8 mouse cellular contexts compared by ENCODE assay signal in genomic region chr2:156853584-156853983, GRCm38 (mm10). TPM values are rescaled to one million over a fixed set of nuclear protein-coding genes. Genes with fewer than 3 reads are reported as not detected.
DNase-seq lines count a peak whose midpoint lies in the region; ATAC-seq and TF ChIP-seq lines count a peak whose summit lies in the region.
"Not testable (repeated sequence)": the region's sequence is repeated elsewhere in the genome, so short reads cannot be mapped to it uniquely, and the experiment has no call there.
"Had no signal": no experiment of that assay in that cellular context is flagged by ENCODE, and none has a peak within 500 bp of the region (broad histone marks: within the 10 kb centered on the region; RNA-seq: fewer than 3 reads in every experiment).

No protein-coding gene starts in this region.

- not testable (repeated sequence) for TF ChIP-seq EP300 in lung, postnatal 0 days (IDR thresholded peaks at IDR 0.05)

- H3K9ac ChIP-seq in forebrain, embryonic 12.5 days; hindbrain, embryonic 16.5 days (ENCODE audit: low read depth, low read length); limb, embryonic 15.5 days; lung, postnatal 0 days (replicated peaks; ENCODE audit: low read depth): not testable (repeated sequence)

- not testable (repeated sequence) for H3K4me3 ChIP-seq in cerebellum, adult 2 months (replicated peaks; ENCODE audit: insufficient read depth, low read depth, low read length); forebrain, embryonic 12.5 days (replicated peaks); hindbrain, embryonic 16.5 days (ENCODE audit: low read length); limb, embryonic 15.5 days; lung, postnatal 0 days (ENCODE audit: low read depth, low read length)

- TF ChIP-seq CTCF in cerebellum, adult 2 months (IDR thresholded peaks at IDR 0.05; ENCODE audit: borderline replicate concordance, insufficient read depth, low read depth, low read length); lung, postnatal 0 days (IDR thresholded peaks at IDR 0.05): not testable (repeated sequence)

- 10% methylated on average over 9 of the region's 13 CpGs for WGBS in cerebellum, adult 2 months
- WGBS in forebrain, embryonic 12.5 days = 85% methylated on average over 9 of the region's 13 CpGs
- 49% methylated on average over 8 of the region's 13 CpGs for WGBS in hindbrain, embryonic 16.5 days
- WGBS in limb, embryonic 15.5 days = 46% methylated on average over 9 of the region's 13 CpGs
- 72% methylated on average over 8 of the region's 13 CpGs for WGBS in lung, postnatal 0 days

- DNase-seq in cerebellum, adult 2 months = peak; percentile 22 to 45
- peak; percentile 41 for DNase-seq in kidney, adult 9 months
- not testable (repeated sequence) for DNase-seq in lung, postnatal 0 days (ENCODE audit: low spot score)

- H3K4me1 ChIP-seq in cerebellum, adult 2 months (ENCODE audit: control insufficient read depth, insufficient read depth, low read length); forebrain, embryonic 12.5 days; hindbrain, embryonic 16.5 days (ENCODE audit: control insufficient read depth, insufficient read depth, low read depth, low read length); lung, postnatal 0 days (ENCODE audit: insufficient read depth, low read depth, low read length): not testable (repeated sequence)
- H3K4me1 ChIP-seq in limb, embryonic 15.5 days = peaks cover 20% of the 10 kb centered on the region

- TF ChIP-seq POLR2A in cerebellum, adult 2 months (IDR thresholded peaks at IDR 0.05; ENCODE audit: borderline replicate concordance, insufficient read depth, low read length) = not testable (repeated sequence)

- H3K27ac ChIP-seq in cerebellum, adult 2 months (ENCODE audit: insufficient read depth, low read length); forebrain, embryonic 12.5 days; hindbrain, embryonic 16.5 days (ENCODE audit: low read depth, low read length); limb, embryonic 15.5 days; lung, postnatal 0 days (ENCODE audit: low read length): not testable (repeated sequence)

- H3K27me3 ChIP-seq in cerebellum, adult 2 months (ENCODE audit: control insufficient read depth, insufficient read depth, low read length); forebrain, embryonic 12.5 days; hindbrain, embryonic 16.5 days (replicated peaks; ENCODE audit: control insufficient read depth, insufficient read depth, low read length); limb, embryonic 15.5 days; lung, postnatal 0 days (replicated peaks; ENCODE audit: insufficient read depth, low read length): not testable (repeated sequence)

- not testable (repeated sequence) for H3K9me3 ChIP-seq in forebrain, embryonic 12.5 days; hindbrain, embryonic 16.5 days (ENCODE audit: control insufficient read depth, low read length); limb, embryonic 15.5 days; lung, postnatal 0 days (ENCODE audit: low read length)

- peaks cover 67% of the 10 kb centered on the region for H3K36me3 ChIP-seq in forebrain, embryonic 12.5 days (replicated peaks)
- not testable (repeated sequence) for H3K36me3 ChIP-seq in hindbrain, embryonic 16.5 days (ENCODE audit: control insufficient read depth, insufficient read depth, low read length); lung, postnatal 0 days (ENCODE audit: insufficient read depth, low read length)
- H3K36me3 ChIP-seq in limb, embryonic 15.5 days = peaks cover 44% of the 10 kb centered on the region

- H3K4me2 ChIP-seq in forebrain, embryonic 12.5 days; hindbrain, embryonic 16.5 days (ENCODE audit: low read length); limb, embryonic 15.5 days; lung, postnatal 0 days (replicated peaks; ENCODE audit: low read depth, low read length): not testable (repeated sequence)

- ATAC-seq in forebrain, embryonic 12.5 days (ENCODE audit: low FRiP score) = 0 out of 2 replicates have a peak, but pooled peaks have one; percentile 27
- 0 out of 2 replicates have a peak, but pooled peaks have one; percentile 31 for ATAC-seq in frontal cortex, adult (ENCODE audit: low TSS enrichment)
- ATAC-seq in hindbrain, embryonic 16.5 days = peak; percentile 38; the same call in 1 of the 2 replicates
- ATAC-seq in limb, embryonic 15.5 days (ENCODE audit: insufficient number of reproducible peaks, low FRiP score, low TSS enrichment, low read depth) = 0 out of 2 replicates have a peak, but pooled peaks have one; percentile 21
- ATAC-seq in lung, postnatal 0 days = peak; percentile 27; the same call in 1 of the 2 replicates

RNA-seq across cellular contexts. Expression of gene 4930518I15Rik, which starts 4.2 kb away (rescaled TPM):
- 5.4 and 5.8 TPM in 2 replicates for polyA plus RNA-seq in cerebellum, adult 2 months (2012; rRNA removed)
- polyA plus RNA-seq in forebrain, embryonic 12.5 days (2016; fragmentation: Nextera tagmentation; extraction: Ambion mirVana) = 8.6 and 11.8 TPM in 2 replicates
- 6.9 and 8.1 TPM in 2 replicates for polyA plus RNA-seq in hindbrain, embryonic 16.5 days (2015; fragmentation: Nextera tagmentation; extraction: Ambion mirVana)
- polyA plus RNA-seq in limb, embryonic 15.5 days (2015; fragmentation: Nextera tagmentation; extraction: Ambion mirVana) = 6.6 and 9.2 TPM in 2 replicates
- 4.1 and 5.5 TPM in 2 replicates for polyA plus RNA-seq in lung, postnatal 0 days (2015; fragmentation: Nextera tagmentation; extraction: Ambion mirVana)

RNA-seq across cellular contexts. Expression of gene Rab5if, which starts 9.3 kb away (rescaled TPM):
- 145 and 149 TPM in 2 replicates for polyA plus RNA-seq in cerebellum, adult 2 months (2012; rRNA removed)
- polyA plus RNA-seq in forebrain, embryonic 12.5 days (2016; fragmentation: Nextera tagmentation; extraction: Ambion mirVana) = 170 and 173 TPM in 2 replicates
- 138 and 151 TPM in 2 replicates for polyA plus RNA-seq in hindbrain, embryonic 16.5 days (2015; fragmentation: Nextera tagmentation; extraction: Ambion mirVana)
- polyA plus RNA-seq in limb, embryonic 15.5 days (2015; fragmentation: Nextera tagmentation; extraction: Ambion mirVana) = 134 and 157 TPM in 2 replicates
- 271 and 290 TPM in 2 replicates for polyA plus RNA-seq in lung, postnatal 0 days (2015; fragmentation: Nextera tagmentation; extraction: Ambion mirVana)

RNA-seq across cellular contexts. Expression of gene Tgif2, which starts 13.8 kb away (rescaled TPM):
- 1.8 and 2.3 TPM in 2 replicates for polyA plus RNA-seq in cerebellum, adult 2 months (2012; rRNA removed)
- polyA plus RNA-seq in forebrain, embryonic 12.5 days (2016; fragmentation: Nextera tagmentation; extraction: Ambion mirVana) = 88.3 and 89.3 TPM in 2 replicates
- 16.0 and 20.4 TPM in 2 replicates for polyA plus RNA-seq in hindbrain, embryonic 16.5 days (2015; fragmentation: Nextera tagmentation; extraction: Ambion mirVana)
- polyA plus RNA-seq in limb, embryonic 15.5 days (2015; fragmentation: Nextera tagmentation; extraction: Ambion mirVana) = 49.2 and 52.7 TPM in 2 replicates
- polyA plus RNA-seq in lung, postnatal 0 days (2015; fragmentation: Nextera tagmentation; extraction: Ambion mirVana) = 13.7 and 15.1 TPM in 2 replicates

RNA-seq across cellular contexts. Expression of gene Sla2, which starts 33.4 kb away (rescaled TPM):
- polyA plus RNA-seq in cerebellum, adult 2 months (2012; rRNA removed) = 0.06 and 0.07 TPM in 2 replicates
- 0.17 and 0.23 TPM in 2 replicates for polyA plus RNA-seq in forebrain, embryonic 12.5 days (2016; fragmentation: Nextera tagmentation; extraction: Ambion mirVana)
- polyA plus RNA-seq in hindbrain, embryonic 16.5 days (2015; fragmentation: Nextera tagmentation; extraction: Ambion mirVana) = 0.21 and 0.25 TPM in 2 replicates
- 0.46 and 0.63 TPM in 2 replicates for polyA plus RNA-seq in limb, embryonic 15.5 days (2015; fragmentation: Nextera tagmentation; extraction: Ambion mirVana)
- 0.49 and 0.65 TPM in 2 replicates for polyA plus RNA-seq in lung, postnatal 0 days (2015; fragmentation: Nextera tagmentation; extraction: Ambion mirVana)
- polyA plus RNA-seq: midbrain, postnatal 0 days had no signal
